Mouse (Mus musculus): ENCODE results near the gene Tmpo. TPM values are rescaled to one million over a fixed set of nuclear protein-coding genes. Genes with fewer than 3 reads are reported as not detected.

Gene Tmpo
- polyA plus RNA-seq, 1 experiment from 2014 or later: 96.7 TPM

DNA sequence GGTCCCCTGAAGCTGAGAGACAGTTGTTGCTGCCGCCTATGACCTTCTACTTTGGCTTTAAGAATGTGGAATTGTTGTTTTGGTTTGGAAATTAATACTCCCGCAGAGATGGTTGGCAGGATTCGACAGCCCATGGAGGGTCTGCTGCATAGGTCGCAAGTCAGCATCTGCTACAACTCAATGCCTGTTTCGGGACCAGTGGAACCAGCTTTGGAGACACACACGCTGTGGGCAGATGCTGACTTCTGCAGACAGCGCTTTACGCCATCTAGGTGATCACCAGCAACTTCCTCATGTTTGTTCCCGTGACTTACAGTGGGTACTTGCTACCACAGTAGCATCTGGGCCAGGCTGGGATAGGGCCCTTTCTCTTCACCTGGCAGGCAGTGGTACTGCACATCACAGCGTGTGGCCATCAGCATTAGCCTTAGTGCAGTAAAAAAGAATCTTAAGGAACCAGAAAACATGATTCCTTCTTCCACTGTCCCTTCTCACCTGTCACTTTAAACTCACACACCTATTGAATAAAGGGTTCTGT, 38.4 kb downstream of the Tmpo start:
- H3K9me3 ChIP-seq: no peaks in the 10 kb centered on the region
- ATAC-seq (ENCODE audit: low FRiP score, low read depth): no peak
- H3K27me3 ChIP-seq: no peaks in the 10 kb centered on the region
- WGBS: 74% methylated on average over 10 of the region's 10 CpGs
- H3K4me3 ChIP-seq: no peak overlapping the region
- no peaks in the 10 kb centered on the region for H3K4me1 ChIP-seq (replicated peaks)
- H3K36me3 ChIP-seq: peaks cover 16% of the 10 kb centered on the region
- no peak overlapping the region for H3K27ac ChIP-seq (replicated peaks)
- no peak overlapping the region for H3K4me2 ChIP-seq
- no peak overlapping the region for H3K9ac ChIP-seq

DNA sequence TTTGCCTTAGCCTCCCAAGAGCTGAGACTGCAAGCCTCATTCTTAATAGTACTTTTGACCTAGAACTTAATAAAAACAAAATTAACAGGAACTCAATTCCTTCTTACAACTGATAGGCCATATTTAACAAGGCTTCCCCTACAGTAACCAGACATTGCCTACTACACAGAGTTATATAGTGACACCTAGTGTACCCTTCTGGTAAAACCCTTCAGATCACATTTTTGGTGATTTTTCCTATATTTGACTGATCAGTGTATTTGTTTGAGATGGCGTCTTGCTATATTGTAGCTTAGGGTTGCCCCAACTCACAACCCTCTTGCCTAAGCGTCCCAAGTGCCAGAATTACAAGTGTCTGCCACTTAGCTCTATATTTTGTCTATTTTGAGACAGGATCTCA, 39.6 kb downstream of the Tmpo start:
- ATAC-seq (ENCODE audit: low FRiP score, low read depth): peak; percentile 39; the same call in 1 of the 2 replicates
- WGBS: 44% methylated on average over 2 of the region's 2 CpGs
- Histone ChIP-seq H3K9ac (no peak overlapping the region), H3K4me2 (no peak overlapping the region), H3K4me3 (no peak overlapping the region), H3K4me1 (replicated peaks) (no peaks in the 10 kb centered on the region), H3K27me3 (no peaks in the 10 kb centered on the region), H3K9me3 (no peaks in the 10 kb centered on the region), H3K27ac (replicated peaks) (no peak overlapping the region), H3K36me3 (peaks cover 13% of the 10 kb centered on the region)

DNA sequence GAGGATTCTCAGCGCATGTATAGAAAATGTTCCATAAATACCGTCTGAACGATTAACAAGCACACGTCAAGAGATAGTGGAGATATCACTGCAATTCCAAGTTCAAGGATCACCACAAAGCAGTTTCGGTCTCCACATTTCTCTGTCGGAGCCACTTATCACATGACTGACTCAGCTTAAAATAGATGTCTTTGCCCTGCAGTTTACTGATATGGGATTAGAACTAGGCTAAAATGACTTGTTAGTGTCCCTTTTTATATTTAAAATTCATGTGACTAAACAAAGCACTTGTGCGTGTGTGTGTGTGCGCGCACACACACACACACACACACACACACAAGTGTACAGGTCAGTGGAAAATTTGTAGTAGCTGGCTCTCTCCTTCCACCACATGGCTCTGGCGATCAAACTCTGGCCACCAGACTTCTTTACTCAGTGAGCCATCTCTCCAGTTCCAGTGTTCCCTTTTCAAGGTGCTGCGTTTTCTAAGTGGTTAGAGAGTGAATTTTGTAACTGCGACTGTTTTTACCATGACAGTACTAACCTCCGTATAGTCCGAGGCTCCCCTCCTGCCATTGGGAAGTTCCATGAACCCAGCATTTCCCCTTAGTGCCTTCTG, 41.9 kb downstream of the Tmpo start:
- 92% methylated on average over 14 of the region's 14 CpGs for WGBS
- H3K9me3 ChIP-seq: no peaks in the 10 kb centered on the region
- H3K4me1 ChIP-seq (replicated peaks): no peaks in the 10 kb centered on the region
- ATAC-seq (ENCODE audit: low FRiP score, low read depth): no peak
- H3K9ac ChIP-seq: no peak overlapping the region
- H3K36me3 ChIP-seq: no peaks in the 10 kb centered on the region
- no peaks in the 10 kb centered on the region for H3K27me3 ChIP-seq
- no peak overlapping the region for H3K4me3 ChIP-seq
- H3K27ac ChIP-seq (replicated peaks): no peak overlapping the region
- no peak overlapping the region for H3K4me2 ChIP-seq

DNA sequence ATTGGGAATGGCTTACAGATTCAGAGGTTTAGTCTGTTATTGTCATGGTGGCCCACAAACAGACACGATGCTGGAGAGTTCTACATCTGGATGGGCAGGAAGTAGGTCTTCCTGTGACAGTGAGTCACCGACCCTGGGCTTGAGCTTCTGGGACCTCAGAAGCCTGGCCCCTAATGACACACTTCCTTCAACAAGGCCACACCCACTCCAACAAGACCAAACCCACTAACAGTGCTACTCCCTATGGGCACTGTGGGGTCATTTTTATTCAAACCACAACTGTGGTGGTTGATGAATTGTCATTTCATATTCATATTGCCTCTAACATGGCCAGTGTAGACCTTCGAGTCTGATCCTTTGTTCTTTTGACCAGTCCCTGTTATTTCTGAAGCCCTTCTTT, 42.8 kb downstream of the Tmpo start:
- H3K9me3 ChIP-seq: no peaks in the 10 kb centered on the region
- WGBS: 90% methylated on average over 3 of the region's 3 CpGs
- H3K27me3 ChIP-seq: no peaks in the 10 kb centered on the region
- no peak overlapping the region for H3K4me2 ChIP-seq
- no peaks in the 10 kb centered on the region for H3K36me3 ChIP-seq
- no peak overlapping the region for H3K27ac ChIP-seq (replicated peaks)
- 0 out of 2 replicates have a peak, but pooled peaks have one; percentile 49 for ATAC-seq (ENCODE audit: low FRiP score, low read depth)
- H3K4me3 ChIP-seq: no peak overlapping the region
- H3K9ac ChIP-seq: no peak overlapping the region
- H3K4me1 ChIP-seq (replicated peaks): no peaks in the 10 kb centered on the region

DNA sequence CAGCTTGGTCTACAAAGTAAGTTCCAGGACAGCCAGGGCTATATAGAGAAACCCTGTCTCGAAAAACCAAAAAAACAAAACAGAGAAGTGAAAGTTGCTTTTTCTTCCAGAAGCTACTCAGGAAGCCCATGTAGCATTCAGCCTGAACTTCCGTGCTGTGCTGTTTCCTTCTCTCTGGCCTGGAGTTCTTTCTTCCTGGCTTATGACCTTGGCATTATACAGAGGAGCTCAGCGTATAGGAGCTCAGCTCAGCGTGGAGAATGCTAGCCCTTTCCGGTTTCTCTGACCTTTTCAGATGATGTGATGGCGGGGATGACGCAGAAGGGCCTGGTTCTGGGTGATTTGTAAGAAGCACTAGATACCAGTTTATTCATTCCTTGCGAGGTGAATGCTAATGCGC, 43.7 kb downstream of the Tmpo start:
- 61% methylated on average over 9 of the region's 9 CpGs for WGBS
- no peaks in the 10 kb centered on the region for H3K36me3 ChIP-seq
- no peaks in the 10 kb centered on the region for H3K4me1 ChIP-seq (replicated peaks)
- no peak overlapping the region for H3K4me2 ChIP-seq
- H3K27me3 ChIP-seq: no peaks in the 10 kb centered on the region
- H3K27ac ChIP-seq (replicated peaks): no peak overlapping the region
- H3K4me3 ChIP-seq: no peak overlapping the region
- ATAC-seq (ENCODE audit: low FRiP score, low read depth): no peak
- H3K9ac ChIP-seq: no peak overlapping the region
- no peaks in the 10 kb centered on the region for H3K9me3 ChIP-seq

DNA sequence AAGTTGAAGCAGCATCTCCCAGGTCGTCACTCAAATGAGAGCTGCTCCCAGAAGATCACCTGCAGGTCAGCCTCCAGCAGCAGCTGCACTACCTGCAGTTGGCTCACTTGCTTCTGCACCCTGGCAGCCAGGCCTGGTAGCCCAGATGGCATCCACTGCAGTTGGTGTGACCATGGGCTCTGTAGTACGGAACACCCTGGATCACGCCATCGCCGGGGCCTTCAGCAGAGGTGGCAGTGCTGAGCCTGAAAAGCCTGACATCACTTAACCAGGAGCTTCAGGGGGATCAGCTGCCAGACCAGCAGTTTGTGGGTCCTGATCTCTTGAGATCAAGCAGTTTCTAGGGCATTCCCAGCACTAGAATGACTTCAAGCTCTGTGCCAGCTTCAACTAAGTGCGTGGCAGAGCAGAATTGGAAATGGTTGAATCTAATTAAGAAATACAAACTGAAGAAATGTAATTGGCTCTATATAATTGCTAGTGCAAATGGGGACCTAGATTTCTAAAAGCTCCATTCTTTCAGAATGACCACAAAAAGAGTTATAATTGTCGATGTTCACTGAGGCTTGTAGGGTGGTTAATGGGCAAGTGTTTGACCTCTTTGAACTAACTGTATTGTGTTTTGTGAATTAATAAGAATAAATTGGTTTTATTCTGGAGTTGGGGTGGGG, 45.7 kb downstream of the Tmpo start:
- no peak overlapping the region for H3K9ac ChIP-seq
- no peaks in the 10 kb centered on the region for H3K27me3 ChIP-seq
- H3K27ac ChIP-seq (replicated peaks): no peak overlapping the region
- no peak overlapping the region for H3K4me2 ChIP-seq
- 73% methylated on average over 7 of the region's 7 CpGs for WGBS
- ATAC-seq (ENCODE audit: low FRiP score, low read depth): no peak
- H3K36me3 ChIP-seq: no peaks in the 10 kb centered on the region
- no peaks in the 10 kb centered on the region for H3K9me3 ChIP-seq
- no peak overlapping the region for H3K4me3 ChIP-seq
- H3K4me1 ChIP-seq (replicated peaks): no peaks in the 10 kb centered on the region

DNA sequence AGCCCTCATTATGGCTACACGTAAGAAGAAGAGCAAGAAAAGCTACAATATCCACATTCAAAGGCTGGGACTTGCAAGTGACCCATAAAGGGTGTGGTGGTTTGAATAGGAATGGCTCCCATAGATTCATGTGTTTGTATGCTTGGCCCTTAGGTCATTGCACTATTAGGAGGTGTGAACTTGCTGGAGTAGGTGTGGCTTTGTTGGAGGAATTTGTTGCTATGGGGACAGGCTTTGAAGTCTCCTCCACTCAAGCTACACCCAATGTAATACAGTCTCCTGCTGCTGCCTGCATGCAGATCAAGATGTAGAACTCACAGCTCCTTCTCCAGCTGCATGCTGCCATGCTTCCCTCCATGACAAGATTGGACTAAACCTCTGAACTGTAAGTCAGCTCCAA, 49.5 kb downstream of the Tmpo start:
- 72% methylated on average over 1 of the region's 1 CpGs for WGBS
- H3K4me1 ChIP-seq (replicated peaks): no peaks in the 10 kb centered on the region
- H3K27me3 ChIP-seq: no peaks in the 10 kb centered on the region
- H3K4me2 ChIP-seq: no peak overlapping the region
- ATAC-seq (ENCODE audit: low FRiP score, low read depth): no peak
- no peaks in the 10 kb centered on the region for H3K9me3 ChIP-seq
- no peak overlapping the region for H3K4me3 ChIP-seq
- no peak overlapping the region for H3K9ac ChIP-seq
- H3K27ac ChIP-seq (replicated peaks): no peak overlapping the region
- no peaks in the 10 kb centered on the region for H3K36me3 ChIP-seq

DNA sequence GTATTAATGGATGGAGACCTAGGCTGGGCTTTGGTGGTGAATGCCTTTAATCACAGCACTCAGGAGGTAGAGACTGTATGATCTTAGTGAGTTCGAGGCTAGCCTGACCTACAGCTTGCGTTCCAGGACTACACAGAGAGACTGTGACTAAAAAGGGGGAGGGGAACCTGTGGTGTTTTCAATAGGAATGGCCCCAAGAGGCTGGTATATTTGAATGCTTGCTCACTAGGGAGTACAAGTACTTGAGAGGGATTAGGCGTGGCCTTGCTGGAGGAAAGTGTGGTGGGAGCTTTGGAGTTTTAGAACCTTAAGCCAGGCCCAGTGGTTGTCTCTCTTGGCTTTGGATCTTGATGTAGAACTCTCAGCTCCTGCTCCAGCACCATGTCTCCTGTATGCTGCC, 50.3 kb downstream of the Tmpo start:
- H3K27ac ChIP-seq (replicated peaks): no peak overlapping the region
- H3K4me3 ChIP-seq: no peak overlapping the region
- H3K9ac ChIP-seq: no peak overlapping the region
- H3K27me3 ChIP-seq: no peaks in the 10 kb centered on the region
- no peak for ATAC-seq (ENCODE audit: low FRiP score, low read depth)
- H3K36me3 ChIP-seq: no peaks in the 10 kb centered on the region
- no peaks in the 10 kb centered on the region for H3K4me1 ChIP-seq (replicated peaks)
- 80% methylated on average over 3 of the region's 3 CpGs for WGBS
- no peak overlapping the region for H3K4me2 ChIP-seq
- no peaks in the 10 kb centered on the region for H3K9me3 ChIP-seq

DNA sequence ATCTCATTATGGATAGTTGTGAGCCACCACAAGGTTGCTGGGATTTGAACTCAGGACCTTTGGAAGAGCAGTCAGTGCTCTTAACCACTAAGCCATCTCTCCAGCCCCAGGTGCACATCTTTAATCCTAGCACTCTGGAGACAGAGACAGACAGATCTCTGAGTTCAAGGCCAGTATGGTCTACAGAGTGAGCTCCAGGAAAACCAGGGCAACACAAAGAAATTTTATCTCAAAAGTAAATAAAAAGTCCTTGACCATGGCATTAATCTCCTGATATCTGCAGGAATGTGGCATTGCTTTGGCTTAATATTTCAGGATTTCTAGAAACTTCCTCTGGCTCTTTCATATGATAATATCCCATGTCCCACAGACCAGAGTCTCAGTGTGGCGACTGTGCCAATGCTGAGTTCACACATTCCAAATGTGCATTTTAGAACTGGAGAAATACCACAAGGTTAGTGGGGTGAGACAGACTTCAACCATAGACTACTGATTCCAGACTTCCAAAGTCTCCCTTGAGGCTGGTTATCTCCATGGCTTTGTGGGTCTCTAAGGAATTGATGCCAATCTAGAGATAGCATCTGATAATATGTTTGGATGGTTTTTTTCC, 52.5 kb downstream of the Tmpo start:
- no peak for ATAC-seq (ENCODE audit: low FRiP score, low read depth)
- Histone ChIP-seq H3K27ac (replicated peaks) (no peak overlapping the region), H3K9ac (no peak overlapping the region), H3K4me1 (replicated peaks) (0 out of 2 replicates have a peak, but pooled peaks cover 3% of the 10 kb centered on the region), H3K9me3 (no peaks in the 10 kb centered on the region), H3K27me3 (no peaks in the 10 kb centered on the region), H3K4me3 (no peak overlapping the region), H3K4me2 (no peak overlapping the region), H3K36me3 (no peaks in the 10 kb centered on the region)
- WGBS: 59% methylated on average over 1 of the region's 1 CpGs

DNA sequence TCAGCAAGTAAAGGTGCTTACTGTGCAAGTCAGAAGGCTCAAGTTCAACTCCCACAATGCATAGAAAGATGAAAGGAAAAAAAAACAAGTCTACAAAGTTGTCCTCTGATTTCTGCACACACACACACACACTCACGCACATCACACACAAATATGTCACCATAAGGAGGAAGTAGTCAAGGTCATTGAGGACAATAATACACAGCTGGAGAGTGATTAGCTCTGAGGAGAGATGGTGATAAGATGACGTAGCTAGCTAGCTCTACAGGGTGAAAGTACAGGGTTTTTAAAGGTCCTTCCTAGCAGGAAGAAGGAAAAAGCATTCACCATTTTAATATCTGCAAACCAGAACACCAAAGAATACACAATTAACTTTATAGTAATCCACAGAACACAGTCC, 53.7 kb downstream of the Tmpo start:
- Histone ChIP-seq H3K9me3 (no peaks in the 10 kb centered on the region), H3K27ac (replicated peaks) (no peak overlapping the region)

DNA sequence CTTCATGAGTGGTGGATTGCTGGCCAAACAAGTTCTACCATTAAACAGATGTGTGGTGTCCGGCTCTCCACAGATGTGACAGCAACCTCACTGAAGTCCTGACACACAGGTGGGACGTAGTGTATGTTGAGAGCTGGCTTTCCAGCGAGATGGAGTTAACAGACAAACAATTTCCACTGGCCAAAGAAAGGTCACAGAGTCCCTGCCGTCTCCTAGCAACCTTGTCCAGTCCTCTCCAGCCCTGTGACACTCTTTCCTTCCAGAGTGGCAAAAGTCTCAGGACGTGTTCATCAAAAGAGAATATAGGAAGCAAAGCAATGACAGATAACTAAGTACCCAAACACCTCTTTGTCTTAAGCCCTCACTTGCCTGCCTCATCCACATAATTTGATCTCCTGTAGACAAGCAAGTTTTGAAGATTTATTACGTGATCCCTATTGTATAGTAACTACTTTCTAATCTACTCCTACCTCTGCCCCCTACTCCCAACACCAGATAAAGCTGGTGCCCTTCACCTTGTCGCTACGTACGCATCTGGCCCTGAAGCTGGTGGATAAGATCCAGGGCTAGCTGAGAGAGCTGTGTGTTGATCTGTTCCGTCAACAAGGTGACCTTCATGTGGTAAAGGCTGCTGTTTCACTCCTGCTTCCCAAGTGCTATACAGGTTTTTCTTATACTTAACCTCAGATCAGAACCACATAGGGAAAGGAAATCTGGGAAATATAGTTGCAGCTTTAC, 54.3 kb downstream of the Tmpo start:
- Histone ChIP-seq H3K4me3 (no peak overlapping the region), H3K4me1 (replicated peaks) (peaks cover 15% of the 10 kb centered on the region), H3K9ac (no peak overlapping the region), H3K27me3 (no peaks in the 10 kb centered on the region), H3K27ac (replicated peaks) (no peak overlapping the region), H3K4me2 (no peak overlapping the region), H3K9me3 (no peaks in the 10 kb centered on the region), H3K36me3 (peaks cover 4% of the 10 kb centered on the region)
- no peak for ATAC-seq (ENCODE audit: low FRiP score, low read depth)
- 76% methylated on average over 10 of the region's 10 CpGs for WGBS

More for the DNA sequence above, 53.7 kb downstream of the Tmpo start:
- no peaks in the 10 kb centered on the region for H3K27me3 ChIP-seq
- WGBS: 81% methylated on average over 2 of the region's 2 CpGs
- H3K36me3 ChIP-seq: no peaks in the 10 kb centered on the region
- H3K9ac ChIP-seq: no peak overlapping the region
- no peak overlapping the region for H3K4me3 ChIP-seq
- peaks cover 9% of the 10 kb centered on the region for H3K4me1 ChIP-seq (replicated peaks)
- H3K4me2 ChIP-seq: no peak overlapping the region
- no peak for ATAC-seq (ENCODE audit: low FRiP score, low read depth)
